Mouse (Mus musculus) heart, embryonic 12.5 days (tissue): ENCODE measurements around the gene Tfpt. TPM values are rescaled to one million over a fixed set of nuclear protein-coding genes. Genes with fewer than 3 reads are reported as not detected.

Source experiments
- ATAC-seq: fragments of 200-750 bp; cut with Nextera tagmentation; 2 replicates; pipeline ENCODE4 v1.8.0; 2017; ENCODE audit warnings: moderate TSS enrichment, moderate library complexity; ENCODE audit not compliant: insufficient number of reproducible peaks, low FRiP score
- H3K27ac ChIP-seq: fragments of 300-500 bp; sonication (generic); 2 replicates; pipeline ENCODE4 v1.5.1; 2016; ENCODE audit warnings: mild to moderate bottlenecking, moderate library complexity; ENCODE audit not compliant: poor library complexity, severe bottlenecking
- H3K27me3 ChIP-seq: fragments of 300-500 bp; sonication (generic); replicated peaks from 2 replicates; pipeline ENCODE4 v1.6.1; 2016; ENCODE audit warnings: mild to moderate bottlenecking, moderate library complexity
- H3K36me3 ChIP-seq: fragments of 300-500 bp; sonication (generic); 2 replicates; pipeline ENCODE4 v1.6.1; 2016; ENCODE audit warnings: mild to moderate bottlenecking, moderate library complexity
- H3K4me1 ChIP-seq: fragments of 300-500 bp; sonication (generic); replicated peaks from 2 replicates; pipeline ENCODE4 v1.6.1; 2016; ENCODE audit warnings: mild to moderate bottlenecking
- H3K4me2 ChIP-seq: fragments of 300-500 bp; sonication (generic); 2 replicates; pipeline ENCODE4 v1.6.1; 2016; ENCODE audit warnings: mild to moderate bottlenecking, moderate library complexity
- H3K4me3 ChIP-seq: fragments of 300-500 bp; sonication (generic); 2 replicates; pipeline ENCODE4 v1.5.1; 2016; ENCODE audit warnings: mild to moderate bottlenecking
- H3K9ac ChIP-seq: fragments of 300-500 bp; sonication (generic); 2 replicates; pipeline ENCODE4 v1.6.1; 2016; ENCODE audit warnings: mild to moderate bottlenecking, moderate library complexity
- H3K9me3 ChIP-seq: fragments of 300-500 bp; sonication (generic); replicated peaks from 2 replicates; pipeline ENCODE4 v1.6.1; 2016; ENCODE audit warnings: mild to moderate bottlenecking, moderate library complexity
- WGBS: fragments of 180-500 bp; shearing (Covaris S2); methylation state at CpG from one replicate; pipeline ENCODE4 v1.1.7; 2016; 5-methylcytosine and 5-hydroxymethylcytosine counted together
- polyA plus RNA-seq: library from polyadenylated mRNA; unstranded; fragments of >200 nt; fragmentation: Nextera tagmentation; extraction: Ambion mirVana; gene quantifications from 2 replicates; pipeline ENCODE4 v1.2.1, GENCODE M21; 2016

Gene Tfpt
- polyA plus RNA-seq, 1 experiment from 2014 or later = 18.6 TPM

GRCm38 (mm10) chr7:3595146-3595545 lies 34.6 kb downstream of the Tfpt start:
- Histone ChIP-seq H3K9ac (no peak overlapping the region), H3K4me3 (peak overlapping the region; percentile 29; the same call in 1 of the 2 replicates), H3K4me2 (peak overlapping the region; percentile 54), H3K4me1 (no peaks in the 10 kb centered on the region), H3K36me3 (no peaks in the 10 kb centered on the region), H3K27ac (no peak overlapping the region), H3K9me3 (no peaks in the 10 kb centered on the region), H3K27me3 (no peaks in the 10 kb centered on the region)
- ATAC-seq = no peak
- WGBS = 5% methylated on average over 9 of the region's 9 CpGs

- H3K4me3 ChIP-seq = peak overlapping the region; percentile 29; the same call in 1 of the 2 replicates
- H3K9me3 ChIP-seq = no peaks in the 10 kb centered on the region
- ATAC-seq = no peak
- no peaks in the 10 kb centered on the region for H3K4me1 ChIP-seq
- WGBS = 14% methylated on average over 5 of the region's 5 CpGs
- H3K4me2 ChIP-seq = peak overlapping the region; percentile 54
- H3K9ac ChIP-seq = no peak overlapping the region
- H3K27me3 ChIP-seq = no peaks in the 10 kb centered on the region
- no peaks in the 10 kb centered on the region for H3K36me3 ChIP-seq
- no peak overlapping the region for H3K27ac ChIP-seq
Observed at GRCm38 (mm10) chr7:3594686-3595085, 35.0 kb downstream of the Tfpt start.

DNA sequence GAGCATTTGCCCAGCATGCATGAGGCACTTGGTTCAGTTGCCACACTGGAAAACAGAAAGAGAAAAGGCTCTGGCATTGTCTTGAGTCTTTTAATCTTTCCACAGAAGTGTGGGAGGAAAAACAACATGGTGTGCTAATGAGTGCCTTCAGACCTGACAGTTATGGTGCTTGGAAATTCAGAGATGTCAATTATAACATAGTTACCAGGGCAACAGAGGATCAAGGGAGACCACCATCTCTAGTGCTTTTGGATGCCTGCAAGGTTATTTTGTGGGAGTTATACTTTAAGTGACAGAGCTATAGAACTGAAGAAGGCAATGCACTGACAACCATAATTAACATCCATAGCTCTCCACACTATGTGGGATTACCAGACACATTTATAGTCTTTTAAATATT lies 35.9 kb downstream of the Tfpt start:
- Histone ChIP-seq H3K27me3 (no peaks in the 10 kb centered on the region), H3K9me3 (no peaks in the 10 kb centered on the region), H3K36me3 (no peaks in the 10 kb centered on the region), H3K4me2 (no peak overlapping the region), H3K4me3 (no peak overlapping the region), H3K27ac (no peak overlapping the region), H3K4me1 (no peaks in the 10 kb centered on the region), H3K9ac (no peak overlapping the region)
- ATAC-seq = no peak

DNA sequence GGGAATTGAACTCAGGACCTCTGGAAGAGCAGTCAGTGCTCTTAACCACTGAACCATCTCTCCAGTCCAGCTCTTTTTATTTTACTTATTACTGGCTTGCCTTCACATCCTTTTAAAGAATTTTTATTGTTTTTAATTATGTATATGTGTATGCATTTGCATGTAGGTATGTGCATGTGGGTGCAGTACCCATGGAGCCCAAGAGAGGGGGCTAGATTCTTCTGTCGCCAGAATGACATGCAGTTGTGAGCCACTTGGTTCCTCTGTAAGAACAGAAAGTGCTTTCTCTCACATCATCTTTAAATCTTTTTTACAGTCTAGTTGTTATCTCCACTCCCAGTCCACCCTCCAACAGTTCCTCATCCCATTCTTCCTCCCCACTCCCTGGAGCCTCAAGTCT lies 38.2 kb downstream of the Tfpt start:
- H3K4me3 ChIP-seq = no peak overlapping the region
- no peaks in the 10 kb centered on the region for H3K36me3 ChIP-seq
- no peak overlapping the region for H3K9ac ChIP-seq
- no peaks in the 10 kb centered on the region for H3K27me3 ChIP-seq
- WGBS = 69% methylated on average over 1 of the region's 1 CpGs
- no peak overlapping the region for H3K27ac ChIP-seq
- no peaks in the 10 kb centered on the region for H3K4me1 ChIP-seq
- ATAC-seq = no peak
- no peak overlapping the region for H3K4me2 ChIP-seq
- no peaks in the 10 kb centered on the region for H3K9me3 ChIP-seq

DNA sequence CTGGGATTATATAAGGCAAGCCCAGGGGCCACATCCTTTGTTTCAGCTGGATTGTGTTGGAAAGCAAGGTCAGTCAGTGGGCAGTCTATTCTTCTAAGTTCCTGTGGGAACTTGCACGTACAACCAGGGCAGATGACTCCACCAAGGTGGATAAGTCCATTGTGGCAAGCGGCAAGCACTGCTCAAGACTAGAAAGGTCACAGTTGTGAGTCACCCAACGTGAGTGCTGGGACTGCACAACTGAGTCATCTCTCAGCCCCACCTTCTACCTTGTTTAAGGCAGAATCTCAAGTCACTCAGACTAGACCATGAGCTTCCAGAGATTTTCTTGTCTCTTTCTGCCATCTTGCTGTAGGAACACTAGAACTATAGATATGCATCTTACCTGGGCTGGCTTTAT lies 39.2 kb downstream of the Tfpt start:
- Histone ChIP-seq H3K27me3 (no peaks in the 10 kb centered on the region), H3K9me3 (no peaks in the 10 kb centered on the region), H3K4me2 (no peak overlapping the region), H3K4me1 (no peaks in the 10 kb centered on the region), H3K36me3 (no peaks in the 10 kb centered on the region), H3K4me3 (no peak overlapping the region), H3K27ac (no peak overlapping the region), H3K9ac (no peak overlapping the region)
- no peak for ATAC-seq
- WGBS = 71% methylated on average over 3 of the region's 3 CpGs

GRCm38 (mm10) chr7:3587292-3587691 lies 42.4 kb downstream of the Tfpt start:
- no peak for ATAC-seq
- H3K36me3 ChIP-seq = no peaks in the 10 kb centered on the region
- no peaks in the 10 kb centered on the region for H3K4me1 ChIP-seq
- no peaks in the 10 kb centered on the region for H3K27me3 ChIP-seq
- H3K4me2 ChIP-seq = no peak overlapping the region
- no peak overlapping the region for H3K4me3 ChIP-seq
- H3K27ac ChIP-seq = no peak overlapping the region
- no peaks in the 10 kb centered on the region for H3K9me3 ChIP-seq
- WGBS = 63% methylated on average over 1 of the region's 1 CpGs
- H3K9ac ChIP-seq = no peak overlapping the region

GRCm38 (mm10) chr7:3586255-3586654 lies 43.5 kb downstream of the Tfpt start:
- Histone ChIP-seq H3K27ac (no peak overlapping the region), H3K9me3 (peaks cover 6% of the 10 kb centered on the region; the same call in 1 of the 2 replicates), H3K27me3 (no peaks in the 10 kb centered on the region), H3K4me2 (0 out of 2 replicates have a peak overlapping the region, but pooled peaks have one; percentile 9), H3K36me3 (no peaks in the 10 kb centered on the region), H3K4me1 (no peaks in the 10 kb centered on the region), H3K4me3 (no peak overlapping the region), H3K9ac (no peak overlapping the region)
- ATAC-seq = no peak
- 5% methylated on average over 5 of the region's 5 CpGs for WGBS

DNA sequence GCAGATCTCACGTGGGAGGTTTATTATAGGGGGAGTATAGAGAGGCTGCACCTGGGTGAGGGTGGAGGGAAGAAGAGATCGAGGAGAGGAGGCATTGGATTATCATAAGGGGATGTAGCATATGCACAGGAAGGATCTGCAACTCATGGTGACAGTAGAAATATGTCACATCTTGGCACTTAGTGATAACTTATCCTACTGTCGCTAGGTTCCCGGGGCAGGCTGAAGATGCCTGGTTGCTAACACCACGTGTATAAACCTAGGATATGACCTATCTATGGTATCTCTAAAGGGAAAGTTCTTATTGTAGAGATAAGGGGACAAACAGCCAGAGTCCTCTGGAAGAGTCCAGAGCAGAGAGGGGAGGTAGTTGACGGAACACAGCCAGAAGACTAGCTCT lies 44.0 kb downstream of the Tfpt start:
- no peak overlapping the region for H3K27ac ChIP-seq
- peaks cover 8% of the 10 kb centered on the region; the same call in 1 of the 2 replicates for H3K9me3 ChIP-seq
- no peaks in the 10 kb centered on the region for H3K36me3 ChIP-seq
- no peaks in the 10 kb centered on the region for H3K4me1 ChIP-seq
- H3K9ac ChIP-seq = no peak overlapping the region
- 1% methylated on average over 6 of the region's 6 CpGs for WGBS
- no peak overlapping the region for H3K4me3 ChIP-seq
- H3K27me3 ChIP-seq = no peaks in the 10 kb centered on the region
- no peak for ATAC-seq
- H3K4me2 ChIP-seq = 0 out of 2 replicates have a peak overlapping the region, but pooled peaks have one; percentile 9

GRCm38 (mm10) chr7:3580029-3580428 lies 49.7 kb downstream of the Tfpt start:
- H3K36me3 ChIP-seq = no peaks in the 10 kb centered on the region
- 64% methylated on average over 2 of the region's 2 CpGs for WGBS
- no peak for ATAC-seq
- no peak overlapping the region for H3K9ac ChIP-seq
- no peaks in the 10 kb centered on the region for H3K4me1 ChIP-seq
- peaks cover 8% of the 10 kb centered on the region for H3K9me3 ChIP-seq
- H3K27me3 ChIP-seq = no peaks in the 10 kb centered on the region
- H3K4me2 ChIP-seq = no peak overlapping the region
- H3K27ac ChIP-seq = no peak overlapping the region
- H3K4me3 ChIP-seq = no peak overlapping the region

DNA sequence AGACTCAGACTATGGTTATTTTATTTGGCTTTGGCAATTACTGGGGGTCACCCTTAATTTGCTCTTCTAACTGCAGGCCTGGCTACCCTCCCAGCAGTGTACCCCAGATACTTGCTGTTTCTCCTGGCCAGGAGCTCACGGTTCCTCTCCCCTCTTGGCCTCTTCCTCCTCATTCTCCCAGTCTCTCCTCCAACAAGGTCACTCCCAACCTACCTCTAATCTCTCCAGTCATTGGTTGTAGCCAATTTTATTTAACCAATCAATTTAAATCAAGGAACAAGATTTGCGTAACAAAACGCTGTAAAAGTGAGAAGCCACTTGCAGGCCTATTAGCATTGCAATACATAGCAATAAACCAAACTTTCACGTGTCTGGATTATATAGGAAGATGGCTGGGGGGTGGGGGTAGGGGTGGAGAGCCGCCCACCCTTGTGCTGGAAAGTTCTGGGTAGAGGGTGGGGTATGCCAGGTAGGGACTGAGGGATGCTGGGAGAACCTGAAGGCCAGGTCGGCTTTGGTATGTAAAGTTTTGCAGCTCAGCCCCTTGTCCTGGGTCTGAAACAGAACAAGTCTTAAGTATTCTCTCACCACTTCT lies 50.7 kb downstream of the Tfpt start:
- H3K36me3 ChIP-seq = no peaks in the 10 kb centered on the region
- no peak overlapping the region for H3K27ac ChIP-seq
- 61% methylated on average over 6 of the region's 6 CpGs for WGBS
- H3K4me3 ChIP-seq = no peak overlapping the region
- H3K9ac ChIP-seq = no peak overlapping the region
- H3K4me1 ChIP-seq = no peaks in the 10 kb centered on the region
- ATAC-seq = no peak
- H3K27me3 ChIP-seq = no peaks in the 10 kb centered on the region
- no peak overlapping the region for H3K4me2 ChIP-seq
- peaks cover 8% of the 10 kb centered on the region for H3K9me3 ChIP-seq

DNA sequence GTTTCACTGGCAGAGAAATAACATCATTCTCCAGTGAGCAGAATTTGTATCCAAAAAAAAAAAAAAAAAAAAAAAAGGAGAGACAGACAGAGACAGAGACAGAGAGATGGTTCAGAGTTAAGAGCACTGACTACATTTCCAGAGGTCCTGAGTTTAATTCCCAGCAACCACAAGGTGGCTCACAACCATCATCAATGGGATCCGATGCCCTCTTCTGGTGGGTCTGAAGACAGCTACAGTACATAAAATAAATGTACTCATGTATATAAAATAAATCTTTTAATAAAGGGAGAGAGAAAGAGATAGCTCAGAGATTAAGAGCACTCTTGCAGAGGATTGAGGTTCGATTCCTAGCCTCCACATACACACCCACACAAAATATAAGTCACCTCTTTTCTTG lies 51.5 kb downstream of the Tfpt start:
- no peak overlapping the region for H3K4me2 ChIP-seq
- peaks cover 8% of the 10 kb centered on the region for H3K9me3 ChIP-seq
- H3K27ac ChIP-seq = no peak overlapping the region
- H3K9ac ChIP-seq = no peak overlapping the region
- H3K4me1 ChIP-seq = no peaks in the 10 kb centered on the region
- H3K4me3 ChIP-seq = no peak overlapping the region
- no peaks in the 10 kb centered on the region for H3K27me3 ChIP-seq
- WGBS = 68% methylated on average over 2 of the region's 2 CpGs
- no peaks in the 10 kb centered on the region for H3K36me3 ChIP-seq
- ATAC-seq = no peak
